Mouse (Mus musculus): ENCODE data around the gene Irak3.

The Irak3 gene

GRCm38 (mm10) chr10:120097564-120097963 lies 104.4 kb downstream of the Irak3 start:
- DNase-seq (ENCODE audit: low spot score in 2 of 2), result no peak

- no peak for DNase-seq (ENCODE audit: low spot score in 2 of 2)
Observed at GRCm38 (mm10) chr10:120095716-120096115, 106.2 kb downstream of the Irak3 start.

GRCm38 (mm10) chr10:120095136-120095535 lies 106.8 kb downstream of the Irak3 start:
- no peak for DNase-seq (ENCODE audit: low spot score in 2 of 2)

DNA sequence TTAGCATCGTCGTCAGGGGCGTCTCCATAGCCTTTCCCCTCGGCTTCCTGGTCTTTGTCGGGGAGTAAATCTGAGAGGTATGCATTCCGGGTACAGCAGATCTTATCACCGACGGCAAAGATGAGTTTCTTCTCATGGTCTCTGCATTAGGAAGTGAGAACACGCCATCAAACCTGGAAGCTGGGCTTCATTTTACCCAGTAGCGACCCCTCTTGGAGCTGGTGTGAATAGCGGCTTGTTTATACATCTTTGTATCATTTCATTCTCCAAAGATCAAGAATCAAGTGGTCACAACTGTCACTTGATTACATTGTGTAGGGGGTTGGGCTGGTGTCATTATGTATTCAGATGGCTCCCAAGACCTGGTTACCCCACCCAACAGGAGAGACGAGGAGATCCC lies 109.4 kb downstream of the Irak3 start:
- no peak for DNase-seq (ENCODE audit: low spot score in 2 of 2)
